Mouse (Mus musculus) CH12.LX (cell line): ENCODE results near the gene Numa1. TPM values are rescaled to one million over a fixed set of nuclear protein-coding genes. Genes with fewer than 3 reads are reported as not detected.

Source experiments
- DNase-seq: peaks from one replicate; pipeline ENCODE4 v3.0.0-alpha.2; 2013; ENCODE audit errors: extremely low read depth
- H3K27ac ChIP-seq: 2 replicates; pipeline ENCODE4 v1.5.1; 2012; ENCODE audit warnings: low read depth, mild to moderate bottlenecking, control low read depth, moderate library complexity; ENCODE audit not compliant: insufficient read depth
- H3K27me3 ChIP-seq: replicated peaks from 2 replicates; pipeline ENCODE3; 2012; ENCODE audit warnings: inconsistent platforms
- H3K36me3 ChIP-seq, 2 experiments: replicated peaks in 1 of 2; 2 replicates each; pipeline versions ENCODE3 to v1.6.1; 2012; ENCODE audit warnings: inconsistent platforms in 1 of 2, low read length in 1 of 2, mild to moderate bottlenecking in 1 of 2, mixed read lengths in 1 of 2, moderate library complexity in 1 of 2; ENCODE audit not compliant: control insufficient read depth in 1 of 2, insufficient read depth in 1 of 2
- H3K4me1 ChIP-seq, 2 experiments: 2 replicates each; pipeline ENCODE4 v1.6.1; 2012; ENCODE audit warnings: inconsistent platforms in 1 of 2, moderate library complexity in 1 of 2; ENCODE audit not compliant: insufficient read depth in 2 of 2, control insufficient read depth in 1 of 2
- H3K4me2 ChIP-seq: 2 replicates; pipeline ENCODE4 v1.6.1; 2012; ENCODE audit warnings: low read depth, mild to moderate bottlenecking, control low read depth; ENCODE audit not compliant: poor library complexity, insufficient read depth, severe bottlenecking
- H3K4me3 ChIP-seq, 3 experiments: fragments of 150-350 bp in 1 of 3; sonication (generic) in 1 of 3; replicated peaks in 1 of 3; 2 replicates each; pipeline versions ENCODE3 to v1.5.1; 2011 to 2012; ENCODE audit warnings: low read depth in 2 of 3, low read length in 2 of 3, mild to moderate bottlenecking in 2 of 3, moderate library complexity in 2 of 3, control low read depth in 1 of 3, improper control_type of control experiment in 1 of 3, inconsistent platforms in 1 of 3, mixed read lengths in 1 of 3; ENCODE audit not compliant: poor library complexity in 1 of 3
- H3K79me2 ChIP-seq: replicated peaks from 2 replicates; pipeline ENCODE4 v1.6.1; 2012; ENCODE audit warnings: mild to moderate bottlenecking, moderate library complexity; ENCODE audit not compliant: control insufficient read depth, poor library complexity, insufficient read depth, severe bottlenecking; ENCODE audit errors: extremely low read depth
- H3K9ac ChIP-seq: 2 replicates; pipeline ENCODE4 v1.6.1; 2012; ENCODE audit warnings: low read depth, mild to moderate bottlenecking, control low read depth, moderate library complexity; ENCODE audit not compliant: insufficient read depth
- H3K9me3 ChIP-seq: replicated peaks from 2 replicates; pipeline ENCODE3; 2012; ENCODE audit warnings: low read length, inconsistent platforms, mixed read lengths
- BHLHE40 ChIP-seq: IDR thresholded peaks from 2 replicates; pipeline ENCODE4 v1.6.1; 2011; ENCODE audit warnings: mild to moderate bottlenecking, low read depth, low read length, improper control_type of control experiment
- CHD2 ChIP-seq: IDR thresholded peaks from 2 replicates; pipeline ENCODE4 v1.6.1; 2011; ENCODE audit warnings: low read length, improper control_type of control experiment
- CTCF ChIP-seq, 2 experiments: IDR thresholded peaks in 1 of 2; conservative IDR thresholded peaks in 1 of 2; 2 replicates each; pipeline ENCODE4 v1.5.1; 2011 to 2012; ENCODE audit warnings: low read depth in 2 of 2, low read length in 2 of 2, improper control_type of control experiment in 1 of 2, inconsistent platforms in 1 of 2, mild to moderate bottlenecking in 1 of 2, moderate library complexity in 1 of 2
- ETS1 ChIP-seq: conservative IDR thresholded peaks from 2 replicates; pipeline ENCODE4 v1.6.1; 2012; ENCODE audit warnings: low read depth, mild to moderate bottlenecking, inconsistent platforms, low read length, improper control_type of control experiment, moderate library complexity
- HCFC1 ChIP-seq: IDR thresholded peaks from 2 replicates; pipeline ENCODE4 v1.6.1; 2012; ENCODE audit warnings: low read depth, mild to moderate bottlenecking, inconsistent platforms, low read length, improper control_type of control experiment
- IRF4 ChIP-seq: IDR thresholded peaks from 2 replicates; pipeline ENCODE4 v1.6.1; 2014; ENCODE audit warnings: low read depth, mild to moderate bottlenecking, inconsistent platforms, low read length, improper control_type of control experiment
- JUN ChIP-seq: IDR thresholded peaks from 2 replicates; pipeline ENCODE4 v1.6.1; 2011; ENCODE audit warnings: low read depth, mild to moderate bottlenecking, low read length, improper control_type of control experiment, moderate library complexity; ENCODE audit not compliant: insufficient read depth
- JUND ChIP-seq: conservative IDR thresholded peaks from 2 replicates; pipeline ENCODE4 v1.6.1; 2011; ENCODE audit warnings: low read depth, low read length, improper control_type of control experiment
- KAT2A ChIP-seq: IDR thresholded peaks from 2 replicates; pipeline ENCODE4 v1.6.1; 2012; ENCODE audit warnings: low read length, improper control_type of control experiment, inconsistent platforms; ENCODE audit not compliant: insufficient replicate concordance
- MAZ ChIP-seq: IDR thresholded peaks from 2 replicates; pipeline ENCODE4 v1.6.1; 2012; ENCODE audit warnings: low read depth, mild to moderate bottlenecking, inconsistent platforms, low read length, improper control_type of control experiment, moderate library complexity
- MEF2A ChIP-seq: IDR thresholded peaks from 2 replicates; pipeline ENCODE4 v1.6.1; 2014; ENCODE audit warnings: low read depth, mild to moderate bottlenecking, inconsistent platforms, low read length, improper control_type of control experiment, borderline replicate concordance
- MYC ChIP-seq: IDR thresholded peaks from 2 replicates; pipeline ENCODE4 v1.6.1; 2011; ENCODE audit warnings: low read depth, mild to moderate bottlenecking, improper control_type of control experiment, low read length
- NELFE ChIP-seq: IDR thresholded peaks from 2 replicates; pipeline ENCODE4 v1.6.1; 2011; ENCODE audit warnings: low read depth, low read length, improper control_type of control experiment
- NRF1 ChIP-seq: IDR thresholded peaks from 2 replicates; pipeline ENCODE4 v1.6.1; 2014; ENCODE audit warnings: low read depth, mild to moderate bottlenecking, inconsistent platforms, low read length, improper control_type of control experiment, moderate library complexity
- PAX5 ChIP-seq: IDR thresholded peaks from 2 replicates; pipeline ENCODE4 v1.6.1; 2012; ENCODE audit warnings: low read length, inconsistent platforms, mixed read lengths
- POLR2A ChIP-seq: IDR thresholded peaks from 2 replicates; pipeline ENCODE4 v1.6.1; 2011; ENCODE audit warnings: low read depth, mild to moderate bottlenecking, improper control_type of control experiment, low read length
- POLR2AphosphoS2 ChIP-seq: IDR thresholded peaks from 2 replicates; pipeline ENCODE4 v1.6.1; 2011; ENCODE audit warnings: low read depth, low read length, improper control_type of control experiment
- RAD21 ChIP-seq: IDR thresholded peaks from 2 replicates; pipeline ENCODE4 v1.6.1; 2011; ENCODE audit warnings: low read depth, mild to moderate bottlenecking, low read length, improper control_type of control experiment, moderate library complexity
- SMC3 ChIP-seq: IDR thresholded peaks from 2 replicates; pipeline ENCODE4 v1.6.1; 2011; ENCODE audit warnings: low read depth, low read length, improper control_type of control experiment
- UBTF ChIP-seq: IDR thresholded peaks from 2 replicates; pipeline ENCODE4 v1.6.1; 2012; ENCODE audit warnings: low read depth, mild to moderate bottlenecking, inconsistent platforms, low read length, improper control_type of control experiment, moderate library complexity
- USF2 ChIP-seq: conservative IDR thresholded peaks from 2 replicates; pipeline ENCODE4 v1.6.1; 2011; ENCODE audit warnings: low read depth, low read length, improper control_type of control experiment
- ZC3H11A ChIP-seq: IDR thresholded peaks from 2 replicates; pipeline ENCODE4 v1.6.1; 2012; ENCODE audit warnings: low read depth, mild to moderate bottlenecking, inconsistent platforms, low read length, improper control_type of control experiment
- ZMIZ1 ChIP-seq: IDR thresholded peaks from 2 replicates; pipeline ENCODE4 v1.6.1; 2012; ENCODE audit warnings: low read depth, mild to moderate bottlenecking, inconsistent platforms, low read length, improper control_type of control experiment
- ZNF384 ChIP-seq: IDR thresholded peaks from 2 replicates; pipeline ENCODE4 v1.6.1; 2012; ENCODE audit warnings: low read depth, low read length, improper control_type of control experiment, inconsistent platforms
- dilution Hi-C: fragments of 300-500 bp; cut with MboI; formaldehyde crosslinking; loops from 2 replicates; pipeline ENCODE4 v1.14.3; 2020; ENCODE audit warnings: low sequenced_read_pairs; ENCODE audit not compliant: extremely low pct_unique_long_range_greater_than_20kb, extremely low pct_ligation_motif_present
- in situ Hi-C: fragments of 300-500 bp; cut with MboI; formaldehyde crosslinking; loops from 3 replicates; pipeline ENCODE4 v1.14.3; 2019; ENCODE audit warnings: low sequenced_read_pairs, low pct_ligation_motif_present, low pct_unique_long_range_greater_than_20kb, mixed read lengths
- polyA plus RNA-seq: library from polyadenylated mRNA; unstranded; fragments of >175 nt; gene quantifications from 2 replicates; pipeline ENCODE4 v1.2.1, GENCODE M21; 2012; ENCODE audit warnings: low read depth; ENCODE audit not compliant: insufficient read length
- total RNA-seq, 2 experiments: library from RNA; depleted of rRNA; stranded (reverse); fragments of 300-350 nt in 1 of 2; fragments of >200 nt in 1 of 2; gene quantifications; 2 replicates each; pipeline ENCODE4 v1.2.3; 2012 to 2014

The Numa1 gene
- total and polyA plus RNA-seq, 3 experiments, result 38.0 to 75.7 (median 57.6) TPM

- no peak for DNase-seq
- H3K9me3 ChIP-seq, result no peaks in the 10 kb centered on the region
- no peak overlapping the region for H3K27ac ChIP-seq
- H3K27me3 ChIP-seq, result no peaks in the 10 kb centered on the region
- H3K4me3 ChIP-seq, result no peak overlapping the region
- no peak overlapping the region for H3K9ac ChIP-seq
- peaks cover 0 to 17% of the 10 kb centered on the region in 2 experiments for H3K36me3 ChIP-seq
- in situ Hi-C loops, result no loop called here
- H3K4me2 ChIP-seq, result no peak overlapping the region
- H3K79me2 ChIP-seq, result peaks cover 3% of the 10 kb centered on the region; the same call in 1 of the 2 replicates
- H3K4me1 ChIP-seq, result peaks cover 0 to 23% of the 10 kb centered on the region in 2 experiments; a peak in 2 of 4 replicates
- TF ChIP-seq ETS1 (no peak), NELFE (no peak), USF2 (no peak), ZNF384 (no peak), BHLHE40 (no peak), MYC (no peak), MEF2A (no peak), SMC3 (no peak), POLR2AphosphoS2 (no peak), RAD21 (no peak), CTCF (conservative IDR thresholded peaks at IDR 0.05 in 1 of 2, IDR thresholded peaks at IDR 0.05 in 1 of 2; ENCODE audit: low read depth in 2 of 2, low read length in 2 of 2) (no peak), IRF4 (no peak), ZMIZ1 (no peak), KAT2A (no peak)
- TF ChIP-seq, all 38 proteins: peak for 0
- dilution Hi-C loops, result no loop called here
These were observed 22.0 kb downstream of the Numa1 start for GRCm38 (mm10) chr7:101955862-101956261.

- Histone ChIP-seq H3K9ac (no peak overlapping the region), H3K9me3 (no peaks in the 10 kb centered on the region), H3K27me3 (no peaks in the 10 kb centered on the region), H3K27ac (no peak overlapping the region), H3K4me3 (no peak overlapping the region), H3K79me2 (peaks cover 3% of the 10 kb centered on the region; the same call in 1 of the 2 replicates), H3K4me2 (no peak overlapping the region), H3K36me3 (peaks cover 0 to 17% of the 10 kb centered on the region in 2 experiments), H3K4me1 (peaks cover 0 to 23% of the 10 kb centered on the region in 2 experiments; a peak in 2 of 4 replicates)
- no peak for DNase-seq
- dilution Hi-C loops, result no loop called here
- in situ Hi-C loops, result no loop called here
- TF ChIP-seq JUND (no peak), CHD2 (no peak), RAD21 (no peak), POLR2A (no peak), HCFC1 (no peak), MAZ (no peak), ETS1 (no peak), KAT2A (no peak), PAX5 (no peak), ZC3H11A (no peak), CTCF (conservative IDR thresholded peaks at IDR 0.05 in 1 of 2, IDR thresholded peaks at IDR 0.05 in 1 of 2; ENCODE audit: low read depth in 2 of 2, low read length in 2 of 2) (no peak), MEF2A (no peak), UBTF (no peak), JUN (no peak), NRF1 (no peak)
These were observed 22.6 kb downstream of the Numa1 start for GRCm38 (mm10) chr7:101956481-101956880.
